Mouse (Mus musculus) WW6 (cell line): Measurements from ENCODE around the gene Eya2.
A peak's percentile ranks its signal among the peaks of the same experiment; 100 is the strongest.
"Not testable (repeated sequence)": the region's sequence is repeated elsewhere in the genome, so short reads cannot be mapped to it uniquely, and the experiment has no call there.

ENCODE experiments used
- DNase-seq: peaks from one replicate; pipeline ENCODE4 v3.0.0-alpha.2; 2013; ENCODE audit warnings: low read depth, low spot score

Gene Eya2

GRCm38 (mm10) chr2:165594907-165595675 lies at the start of gene Eya2:
Gene Eya2 (plus strand): TSS chr2:165595032.
- no peak for DNase-seq

GRCm38 (mm10) chr2:165545687-165546086 lies 49.1 kb upstream of the Eya2 start:
- no peak for DNase-seq

GRCm38 (mm10) chr2:165546341-165546740 lies 48.5 kb upstream of the Eya2 start:
- no peak for DNase-seq

- DNase-seq, result peak; percentile 95
Observed at GRCm38 (mm10) chr2:165547410-165547809, 47.4 kb upstream of the Eya2 start.

- DNase-seq, result no peak
Observed at GRCm38 (mm10) chr2:165548627-165549026, 46.2 kb upstream of the Eya2 start.

- DNase-seq, result not testable (repeated sequence)
Observed at GRCm38 (mm10) chr2:165550410-165550809, 44.4 kb upstream of the Eya2 start.

GRCm38 (mm10) chr2:165554066-165554465 lies 40.8 kb upstream of the Eya2 start:
- no peak for DNase-seq

GRCm38 (mm10) chr2:165557278-165557677 lies 37.6 kb upstream of the Eya2 start:
- DNase-seq, result no peak

GRCm38 (mm10) chr2:165558916-165559315 lies 35.9 kb upstream of the Eya2 start:
- no peak for DNase-seq

- DNase-seq, result no peak
Observed at GRCm38 (mm10) chr2:165559506-165560235, 35.2 kb upstream of the Eya2 start.

- no peak for DNase-seq
Observed at GRCm38 (mm10) chr2:165561861-165562260, 33.0 kb upstream of the Eya2 start.

GRCm38 (mm10) chr2:165563298-165564058 lies 31.4 kb upstream of the Eya2 start:
- no peak for DNase-seq

GRCm38 (mm10) chr2:165564101-165564500 lies 30.7 kb upstream of the Eya2 start:
- no peak for DNase-seq

- DNase-seq, result no peak
Observed at GRCm38 (mm10) chr2:165564620-165565019, 30.2 kb upstream of the Eya2 start.

GRCm38 (mm10) chr2:165566898-165567297 lies 27.9 kb upstream of the Eya2 start:
- no peak for DNase-seq

- DNase-seq, result no peak
Observed at GRCm38 (mm10) chr2:165567820-165568219, 27.0 kb upstream of the Eya2 start.

- DNase-seq, result no peak
Observed at GRCm38 (mm10) chr2:165568911-165569310, 25.9 kb upstream of the Eya2 start.

GRCm38 (mm10) chr2:165571216-165571778 lies 23.5 kb upstream of the Eya2 start:
- no peak for DNase-seq

GRCm38 (mm10) chr2:165583044-165583443 lies 11.8 kb upstream of the Eya2 start:
- no peak for DNase-seq

- no peak for DNase-seq
Observed at GRCm38 (mm10) chr2:165583518-165583917, 11.3 kb upstream of the Eya2 start.

- DNase-seq, result no peak
Observed at GRCm38 (mm10) chr2:165584563-165584962, 10.3 kb upstream of the Eya2 start.

- no peak for DNase-seq
Observed at GRCm38 (mm10) chr2:165590742-165591141, 4.1 kb upstream of the Eya2 start.
